Mouse (Mus musculus) liver, embryonic 15.5 days (tissue): Measurements from ENCODE around the gene Sh3bp2. TPM values are rescaled to one million over a fixed set of nuclear protein-coding genes. Genes with fewer than 3 reads are reported as not detected.

ENCODE experiments used
- ATAC-seq: fragments of 200-750 bp; cut with Nextera tagmentation; 2 replicates; pipeline ENCODE4 v1.8.0; 2017; ENCODE audit warnings: moderate number of reproducible peaks, mild to moderate bottlenecking, moderate library complexity; ENCODE audit not compliant: insufficient read depth
- H3K27ac ChIP-seq: fragments of 300-500 bp; sonication (generic); replicated peaks from 2 replicates; pipeline ENCODE4 v1.5.1; 2015; ENCODE audit warnings: mild to moderate bottlenecking, inconsistent platforms
- H3K27me3 ChIP-seq: fragments of 300-500 bp; sonication (generic); 2 replicates; pipeline ENCODE4 v1.6.1; 2015; ENCODE audit warnings: mild to moderate bottlenecking, inconsistent platforms
- H3K36me3 ChIP-seq: fragments of 300-500 bp; sonication (generic); replicated peaks from 2 replicates; pipeline ENCODE4 v1.6.1; 2015; ENCODE audit warnings: moderate library complexity, mild to moderate bottlenecking, inconsistent platforms
- H3K4me1 ChIP-seq: fragments of 300-500 bp; sonication (generic); replicated peaks from 2 replicates; pipeline ENCODE4 v1.6.1; 2015; ENCODE audit warnings: inconsistent platforms
- H3K4me2 ChIP-seq: fragments of 300-500 bp; sonication (generic); 2 replicates; pipeline ENCODE4 v1.6.1; 2015; ENCODE audit warnings: moderate library complexity, mild to moderate bottlenecking, inconsistent platforms
- H3K4me3 ChIP-seq: fragments of 300-500 bp; sonication (generic); replicated peaks from 2 replicates; pipeline ENCODE4 v1.5.1; 2015; ENCODE audit warnings: mild to moderate bottlenecking, inconsistent platforms
- H3K9ac ChIP-seq: fragments of 300-500 bp; sonication (generic); 2 replicates; pipeline ENCODE4 v1.6.1; 2015; ENCODE audit warnings: moderate library complexity, mild to moderate bottlenecking, inconsistent platforms
- H3K9me3 ChIP-seq: fragments of 300-500 bp; sonication (generic); replicated peaks from 2 replicates; pipeline ENCODE4 v1.6.1; 2016; ENCODE audit warnings: inconsistent platforms
- WGBS: fragments of 180-500 bp; shearing (Covaris S2); methylation state at CpG from one replicate; pipeline ENCODE4 v1.1.7; 2015; ENCODE audit warnings: mixed read lengths; ENCODE audit not compliant: insufficient replicate concordance; 5-methylcytosine and 5-hydroxymethylcytosine counted together
- polyA plus RNA-seq: library from polyadenylated mRNA; unstranded; fragments of >200 nt; fragmentation: Nextera tagmentation; extraction: Ambion mirVana; gene quantifications from 2 replicates; pipeline ENCODE4 v1.2.1, GENCODE M21; 2015

The Sh3bp2 gene
- polyA plus RNA-seq, 1 experiment from 2014 or later: 5.5 TPM

DNA sequence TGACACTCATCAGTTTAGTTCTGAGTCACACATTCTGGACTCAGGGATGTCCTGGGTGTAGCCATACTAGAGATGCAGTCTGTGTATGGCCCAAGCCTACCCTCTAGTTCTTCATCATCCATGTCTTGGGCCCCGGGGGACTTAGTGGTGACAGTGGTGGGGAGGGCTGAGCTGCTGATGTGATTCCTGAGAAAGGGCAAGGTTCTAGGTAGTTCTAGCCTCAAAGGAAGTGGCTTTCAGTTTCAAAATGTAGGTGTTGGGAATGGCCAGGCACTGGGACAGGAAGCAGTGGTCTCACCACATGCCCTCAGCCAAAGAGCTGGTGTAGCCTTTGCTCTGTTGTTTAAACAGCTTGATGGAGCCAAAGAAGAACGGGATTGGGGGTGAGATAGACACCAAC lies 13.5 kb downstream of the Sh3bp2 start:
- no peak overlapping the region for H3K4me2 ChIP-seq
- WGBS: 57% methylated on average over 2 of the region's 2 CpGs

DNA sequence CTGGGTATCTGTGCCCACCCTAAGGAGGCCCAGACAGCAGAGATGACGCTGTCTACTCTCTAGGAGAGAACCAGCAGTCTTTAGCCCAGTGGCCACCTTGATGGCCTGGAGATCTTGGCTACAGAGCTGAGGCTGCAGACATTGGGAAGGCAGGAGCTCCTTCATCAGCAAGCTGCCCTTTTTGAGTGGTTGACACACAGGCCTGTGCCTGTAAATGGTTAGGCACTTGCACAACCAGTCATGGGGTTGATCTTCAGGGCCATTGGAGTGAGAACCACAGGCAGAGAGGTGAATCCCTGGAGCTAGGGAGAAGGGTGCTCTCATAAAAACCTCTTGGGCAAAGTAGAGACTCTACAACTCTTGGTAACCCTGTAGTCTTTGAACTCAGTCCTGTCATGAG lies 16.5 kb downstream of the Sh3bp2 start:
- no peak for ATAC-seq
- H3K9me3 ChIP-seq: no peaks in the 10 kb centered on the region
- H3K4me2 ChIP-seq: no peak overlapping the region
- H3K36me3 ChIP-seq: peaks cover 5% of the 10 kb centered on the region
- H3K27me3 ChIP-seq: peaks cover 4% of the 10 kb centered on the region; the same call in 1 of the 2 replicates
- H3K4me3 ChIP-seq: no peak overlapping the region
- no peak overlapping the region for H3K9ac ChIP-seq
- peaks cover 25% of the 10 kb centered on the region for H3K4me1 ChIP-seq
- 44% methylated on average over 1 of the region's 1 CpGs for WGBS
- peak overlapping the region; percentile 55 for H3K27ac ChIP-seq

More for the DNA sequence above, 13.5 kb downstream of the Sh3bp2 start:
- Histone ChIP-seq H3K27me3 (peaks cover 4% of the 10 kb centered on the region; the same call in 1 of the 2 replicates), H3K9ac (no peak overlapping the region), H3K36me3 (no peaks in the 10 kb centered on the region), H3K4me1 (peaks cover 21% of the 10 kb centered on the region; the same call in 1 of the 2 replicates), H3K9me3 (no peaks in the 10 kb centered on the region), H3K4me3 (no peak overlapping the region), H3K27ac (no peak overlapping the region)
- no peak for ATAC-seq

DNA sequence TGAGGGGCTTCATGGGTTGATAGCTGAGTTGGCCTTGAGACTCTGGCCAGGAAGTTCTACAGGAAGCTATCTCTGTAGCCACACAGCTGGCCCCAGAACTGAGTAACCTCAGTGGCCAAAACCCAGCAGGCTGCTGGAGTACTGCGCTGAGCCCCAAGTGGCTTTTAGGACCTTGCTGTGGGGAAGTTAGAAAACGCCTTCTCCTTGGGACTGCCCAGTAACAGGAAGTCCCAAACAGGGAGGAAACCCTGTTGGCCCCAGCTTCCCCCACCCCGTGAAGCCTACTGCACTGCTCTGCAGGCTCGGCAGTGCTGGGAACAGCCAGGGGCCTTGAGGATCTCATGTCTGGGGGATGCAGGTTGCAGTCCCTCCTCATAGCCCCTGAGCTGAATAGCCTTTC lies 17.5 kb downstream of the Sh3bp2 start:
- Histone ChIP-seq H3K36me3 (peaks cover 5% of the 10 kb centered on the region), H3K4me2 (peak overlapping the region; percentile 39; the same call in 1 of the 2 replicates), H3K27me3 (peaks cover 4% of the 10 kb centered on the region; the same call in 1 of the 2 replicates), H3K9ac (0 out of 2 replicates have a peak overlapping the region, but pooled peaks have one; percentile 6), H3K4me3 (peak overlapping the region; percentile 39), H3K27ac (peak overlapping the region; percentile 55), H3K9me3 (no peaks in the 10 kb centered on the region), H3K4me1 (peaks cover 28% of the 10 kb centered on the region)
- 6% methylated on average over 4 of the region's 4 CpGs for WGBS
- no peak; the same call in 1 of the 2 replicates for ATAC-seq

DNA sequence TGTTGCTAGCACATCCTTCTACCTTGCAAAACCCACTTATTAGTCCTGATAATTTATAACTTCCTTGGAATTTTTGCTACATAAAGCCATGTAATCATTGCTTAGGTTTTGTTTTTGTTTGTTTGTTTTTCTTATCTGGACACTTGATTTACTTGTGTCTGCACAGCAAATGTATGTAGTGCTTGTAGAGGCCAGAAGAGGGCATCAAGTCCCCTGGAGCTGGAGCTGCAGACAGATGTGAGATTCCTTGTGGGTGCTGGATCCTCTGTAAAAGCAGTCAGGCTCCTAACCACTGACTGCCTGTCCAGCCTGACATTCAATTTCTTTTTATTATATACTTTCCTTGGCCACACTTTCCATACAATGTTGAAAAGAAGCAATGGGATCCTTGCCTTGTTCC lies 21.8 kb downstream of the Sh3bp2 start:
- Histone ChIP-seq H3K27me3 (no peaks in the 10 kb centered on the region; the same call in 1 of the 2 replicates), H3K36me3 (peaks cover 18% of the 10 kb centered on the region), H3K4me3 (no peak overlapping the region), H3K4me2 (no peak overlapping the region), H3K4me1 (peaks cover 49% of the 10 kb centered on the region), H3K27ac (no peak overlapping the region), H3K9me3 (no peaks in the 10 kb centered on the region), H3K9ac (no peak overlapping the region)
- ATAC-seq: no peak

DNA sequence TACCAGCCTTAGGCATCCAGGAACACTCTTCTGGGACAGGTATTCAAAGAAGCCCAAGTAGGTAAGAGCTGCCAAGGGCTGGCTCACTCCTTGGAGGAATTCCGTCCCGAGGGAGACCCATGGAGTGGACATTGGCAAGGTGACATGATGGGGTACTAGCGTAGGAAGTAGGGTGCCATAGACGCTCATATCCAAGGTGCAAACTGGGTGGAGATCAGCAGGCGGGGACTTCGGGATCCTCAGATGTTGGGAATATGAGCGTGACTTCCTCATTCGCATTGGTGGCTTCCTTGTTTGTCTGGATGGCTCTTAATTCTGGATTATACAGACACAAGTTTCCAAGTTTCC lies 23.5 kb downstream of the Sh3bp2 start:
- peak; percentile 23; the same call in 1 of the 2 replicates for ATAC-seq
- H3K9ac ChIP-seq: peak overlapping the region; percentile 83
- 20% methylated on average over 8 of the region's 8 CpGs for WGBS
- peaks cover 40% of the 10 kb centered on the region for H3K4me1 ChIP-seq
- H3K36me3 ChIP-seq: peaks cover 29% of the 10 kb centered on the region
- H3K27ac ChIP-seq: peak overlapping the region; percentile 72; the same call in 1 of the 2 replicates
- H3K4me2 ChIP-seq: peak overlapping the region; percentile 97
- H3K27me3 ChIP-seq: no peaks in the 10 kb centered on the region; the same call in 1 of the 2 replicates
- no peaks in the 10 kb centered on the region for H3K9me3 ChIP-seq
- H3K4me3 ChIP-seq: peak overlapping the region; percentile 79

DNA sequence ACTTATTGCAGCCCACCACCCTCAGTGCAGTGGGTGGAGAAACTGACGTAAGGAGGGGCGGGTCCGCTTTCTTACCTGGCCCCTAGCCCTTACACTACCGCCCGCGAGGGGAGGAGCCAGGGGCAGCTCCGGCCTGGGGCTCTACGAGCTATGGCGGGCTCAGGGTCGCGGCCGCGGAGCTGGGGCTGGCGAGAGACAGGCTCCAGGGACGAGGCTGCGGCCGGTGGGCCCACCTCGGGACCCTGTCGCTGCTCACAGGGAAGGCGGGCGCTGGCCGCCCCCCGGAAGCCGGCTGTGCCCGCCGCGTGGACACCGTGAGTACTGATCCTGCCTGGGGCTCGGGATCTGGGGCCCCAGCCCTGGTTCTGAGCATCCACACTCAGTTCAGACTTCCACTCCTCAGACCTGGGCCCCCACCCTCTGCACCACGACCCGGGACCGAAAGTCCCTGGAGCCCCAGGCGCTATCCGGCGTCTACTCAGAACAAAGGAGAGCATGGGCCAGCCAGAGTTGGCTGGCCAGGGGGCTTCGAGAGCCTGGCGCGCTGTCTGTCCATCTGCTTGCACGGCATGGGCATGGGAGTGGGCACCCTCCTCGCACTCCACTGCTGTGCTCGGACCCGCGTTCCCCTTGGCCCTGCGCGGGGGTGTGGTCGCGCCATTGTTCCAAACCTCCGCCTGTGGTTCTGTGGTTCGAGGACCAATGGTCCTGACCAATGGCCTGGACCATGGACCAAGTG lies 24.0 kb downstream of the Sh3bp2 start:
- Histone ChIP-seq H3K27ac (peak overlapping the region; percentile 72), H3K36me3 (peaks cover 32% of the 10 kb centered on the region), H3K27me3 (no peaks in the 10 kb centered on the region; the same call in 1 of the 2 replicates), H3K9me3 (no peaks in the 10 kb centered on the region), H3K4me3 (peak overlapping the region; percentile 79), H3K9ac (peak overlapping the region; percentile 83), H3K4me2 (peak overlapping the region; percentile 97), H3K4me1 (peaks cover 36% of the 10 kb centered on the region)
- WGBS: under 1% methylated on average over 46 of the region's 49 CpGs
- ATAC-seq: peak; percentile 74

DNA sequence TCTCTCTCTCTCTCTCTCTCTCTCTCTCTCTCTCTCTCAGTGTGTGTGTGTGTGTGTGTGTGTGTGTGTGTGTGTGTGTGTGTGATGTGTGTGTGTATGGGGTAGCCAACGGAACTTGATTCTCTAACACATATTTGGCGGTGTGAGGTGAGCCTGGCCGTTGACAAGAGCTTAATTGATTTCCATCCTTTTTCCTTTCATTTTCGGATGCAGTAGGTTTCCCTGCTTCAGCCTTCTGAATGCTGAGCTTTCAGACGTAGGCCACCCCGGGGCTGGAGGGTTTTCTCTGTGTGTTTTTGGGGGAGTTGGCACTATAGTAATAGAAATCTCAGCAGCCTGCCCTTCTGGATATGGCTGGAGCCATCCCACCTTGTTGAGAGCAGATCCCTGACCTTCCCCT lies 24.6 kb downstream of the Sh3bp2 start:
- Histone ChIP-seq H3K27ac (no peak overlapping the region), H3K4me1 (peaks cover 36% of the 10 kb centered on the region), H3K36me3 (peaks cover 31% of the 10 kb centered on the region), H3K4me2 (peak overlapping the region; percentile 97), H3K27me3 (no peaks in the 10 kb centered on the region; the same call in 1 of the 2 replicates), H3K9ac (peak overlapping the region; percentile 83; the same call in 1 of the 2 replicates), H3K4me3 (peak overlapping the region; percentile 79), H3K9me3 (no peaks in the 10 kb centered on the region)
- WGBS: 32% methylated on average over 6 of the region's 6 CpGs
- ATAC-seq: no peak

DNA sequence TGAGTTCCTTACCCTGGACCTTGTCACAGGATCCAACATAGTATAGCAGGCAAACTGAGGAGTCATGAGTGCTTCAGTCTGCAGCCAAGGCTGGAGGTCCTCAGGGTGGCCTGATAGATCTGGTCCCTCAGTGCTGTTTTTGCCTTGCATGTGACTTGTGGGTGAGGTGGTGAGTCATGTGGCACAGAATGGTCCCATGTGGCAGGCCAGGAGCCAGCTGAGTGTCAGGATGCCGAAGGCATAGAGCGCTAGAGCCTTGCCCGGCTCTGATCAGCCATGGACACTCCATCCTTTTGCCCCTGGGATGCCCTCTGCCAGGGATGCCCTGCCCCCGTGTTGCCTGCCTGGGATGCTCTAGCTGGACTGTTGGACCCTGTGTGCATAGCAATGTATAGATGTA lies 26.2 kb downstream of the Sh3bp2 start:
- 87% methylated on average over 4 of the region's 4 CpGs for WGBS
- H3K27me3 ChIP-seq: no peaks in the 10 kb centered on the region; the same call in 1 of the 2 replicates
- ATAC-seq: no peak
- H3K9me3 ChIP-seq: no peaks in the 10 kb centered on the region
- H3K9ac ChIP-seq: no peak overlapping the region
- H3K27ac ChIP-seq: no peak overlapping the region
- H3K4me3 ChIP-seq: no peak overlapping the region
- H3K4me2 ChIP-seq: no peak overlapping the region
- H3K4me1 ChIP-seq: peaks cover 36% of the 10 kb centered on the region
- peaks cover 47% of the 10 kb centered on the region for H3K36me3 ChIP-seq

DNA sequence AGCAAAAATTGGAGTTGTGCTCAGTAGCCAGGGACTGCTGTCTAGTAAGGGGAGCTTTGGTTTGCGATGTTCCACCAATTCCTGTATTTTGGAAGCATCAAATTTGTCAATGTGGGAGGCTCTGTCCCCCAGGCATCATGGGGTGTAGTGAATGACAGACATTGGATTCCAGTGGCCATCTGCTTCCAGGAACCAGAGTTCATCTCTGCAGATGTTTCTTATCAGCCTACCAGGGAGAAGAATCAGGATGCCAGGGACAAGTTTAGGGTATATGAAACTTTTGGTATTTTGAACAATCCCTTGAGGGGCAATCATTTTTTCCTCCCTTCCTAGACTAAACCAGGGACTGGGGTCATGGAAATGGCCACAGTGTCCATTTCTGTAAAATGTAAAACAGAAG lies 38.2 kb downstream of the Sh3bp2 start:
- Histone ChIP-seq H3K27ac (peak overlapping the region; percentile 73), H3K4me3 (no peak overlapping the region)

DNA sequence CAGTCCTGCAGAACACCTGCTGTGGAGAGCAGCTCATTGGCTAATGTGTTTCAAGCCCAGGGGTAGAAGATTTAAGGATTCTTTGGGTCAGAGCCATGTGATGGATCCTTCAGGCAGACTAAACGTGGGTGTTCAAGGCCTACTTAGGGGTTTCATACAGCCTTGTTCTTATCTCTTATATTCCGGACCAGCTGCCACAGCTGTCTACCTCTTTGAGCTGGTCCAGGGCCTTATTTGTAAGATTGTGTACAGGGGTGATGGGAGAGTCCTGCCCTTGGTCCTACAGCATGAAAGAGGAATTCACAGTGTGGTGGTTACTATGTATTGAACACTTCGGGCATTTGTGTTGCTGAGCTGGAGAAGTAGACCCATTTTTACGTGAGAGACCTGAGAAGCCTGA lies 38.7 kb downstream of the Sh3bp2 start:
- no peaks in the 10 kb centered on the region for H3K9me3 ChIP-seq
- WGBS: 42% methylated on average over 4 of the region's 4 CpGs
- H3K27ac ChIP-seq: peak overlapping the region; percentile 73
- H3K27me3 ChIP-seq: no peaks in the 10 kb centered on the region
- 0 out of 2 replicates have a peak overlapping the region, but pooled peaks have one; percentile 15 for H3K4me2 ChIP-seq
- H3K9ac ChIP-seq: 0 out of 2 replicates have a peak overlapping the region, but pooled peaks have one; percentile 11
- peaks cover 34% of the 10 kb centered on the region for H3K36me3 ChIP-seq
- H3K4me1 ChIP-seq: peaks cover 46% of the 10 kb centered on the region
- H3K4me3 ChIP-seq: no peak overlapping the region
- ATAC-seq: peak; percentile 56

More for the DNA sequence above, 38.2 kb downstream of the Sh3bp2 start:
- no peaks in the 10 kb centered on the region for H3K27me3 ChIP-seq
- 86% methylated on average over 1 of the region's 1 CpGs for WGBS
- H3K9ac ChIP-seq: peak overlapping the region; percentile 8; the same call in 1 of the 2 replicates
- 0 out of 2 replicates have a peak overlapping the region, but pooled peaks have one; percentile 15 for H3K4me2 ChIP-seq
- ATAC-seq: no peak
- H3K4me1 ChIP-seq: peaks cover 45% of the 10 kb centered on the region
- H3K36me3 ChIP-seq: peaks cover 39% of the 10 kb centered on the region
- H3K9me3 ChIP-seq: no peaks in the 10 kb centered on the region

DNA sequence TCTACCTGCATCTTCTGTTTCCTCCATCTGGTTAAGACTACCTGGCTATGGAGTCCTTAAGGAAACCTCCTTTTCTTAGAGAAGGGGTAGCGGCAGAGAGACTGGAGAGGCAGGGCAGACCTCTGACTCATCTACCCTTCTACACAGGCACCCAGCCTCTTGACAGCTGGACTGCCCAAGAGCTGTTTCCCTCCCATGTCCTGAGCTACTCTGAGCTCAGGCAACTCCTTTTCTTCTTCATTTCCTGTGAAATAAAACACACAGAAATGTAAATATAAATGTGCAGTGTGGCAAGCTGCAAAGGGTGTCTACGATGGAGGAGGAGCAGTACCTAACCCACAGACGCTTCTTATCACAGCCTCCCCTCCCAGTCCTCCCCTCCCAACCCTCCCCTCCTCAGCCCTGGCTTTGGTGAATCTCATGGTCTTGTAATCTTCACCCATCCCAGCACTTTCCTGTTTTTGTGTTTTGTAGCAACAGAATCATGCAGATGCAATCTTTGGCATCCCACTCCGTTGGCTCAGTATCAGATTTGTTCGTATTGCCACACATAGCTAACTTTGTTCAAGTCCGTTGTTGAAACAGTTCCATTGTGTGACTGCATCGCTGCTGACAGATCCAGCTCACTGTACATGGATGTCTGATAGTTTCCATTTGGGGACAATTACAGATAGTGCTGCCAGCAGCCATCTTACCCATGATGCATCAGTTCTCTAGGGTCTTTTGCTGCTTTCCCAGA lies 40.1 kb downstream of the Sh3bp2 start:
- peaks cover 57% of the 10 kb centered on the region for H3K4me1 ChIP-seq
- peak overlapping the region; percentile 42; the same call in 1 of the 2 replicates for H3K9ac ChIP-seq
- peak overlapping the region; percentile 57 for H3K4me2 ChIP-seq

More for the DNA sequence above, 40.1 kb downstream of the Sh3bp2 start:
- 23% methylated on average over 7 of the region's 7 CpGs for WGBS
- Histone ChIP-seq H3K27ac (peak overlapping the region; percentile 73), H3K27me3 (no peaks in the 10 kb centered on the region), H3K9me3 (no peaks in the 10 kb centered on the region), H3K36me3 (peaks cover 20% of the 10 kb centered on the region), H3K4me3 (no peak overlapping the region; the same call in 1 of the 2 replicates)
- ATAC-seq: peak; percentile 81
